Mouse (Mus musculus) cerebellum, postnatal 10 days (tissue): Measurements from ENCODE around the gene Sec61a2.
A peak's percentile ranks its signal among the peaks of the same experiment; 100 is the strongest.

Experiments used
- DNase-seq, 2 experiments: peaks; one replicate each; pipeline ENCODE4 v3.0.0; 2021; ENCODE audit warnings: mixed read lengths in 2 of 2

Gene Sec61a2

DNA sequence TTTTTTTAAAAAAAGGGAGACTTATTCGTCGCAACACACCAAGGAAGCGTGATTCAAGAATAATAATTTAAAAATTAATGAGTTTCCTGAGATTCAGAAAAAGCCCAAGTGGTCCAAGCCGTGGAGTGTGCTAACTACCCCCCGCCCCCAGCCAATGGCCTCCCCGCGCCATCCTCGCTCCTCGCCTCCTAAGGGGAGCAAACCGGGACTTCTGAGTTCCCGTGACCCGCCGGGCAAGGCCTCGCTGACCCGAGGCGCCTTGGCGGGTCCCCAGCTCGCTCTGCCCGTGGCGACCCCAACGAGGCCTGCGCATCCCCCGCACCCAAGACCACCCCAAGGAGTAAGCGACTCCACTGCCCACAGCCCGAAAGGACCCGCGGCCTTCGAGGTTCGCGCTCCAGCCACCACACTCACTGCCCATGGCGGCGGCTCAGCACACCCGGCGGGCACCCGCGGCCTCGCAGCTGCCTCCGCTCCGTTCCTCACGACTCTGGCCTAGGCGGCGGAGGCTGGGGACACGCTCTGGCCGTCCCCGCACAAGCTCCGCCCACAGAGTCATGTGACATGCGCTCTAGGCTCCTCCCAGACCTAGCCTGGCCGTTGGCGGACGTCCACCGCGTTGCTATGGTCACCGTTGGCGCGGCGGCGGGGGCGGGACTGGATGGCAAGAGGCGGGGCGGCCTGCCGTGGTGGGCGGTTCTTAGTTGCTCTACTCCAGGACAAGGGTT, at the start of gene Sec61a2:
TSS of gene Sec61a2 (minus strand) at position 590 of the 728 bp plus-strand sequence.
- peak; percentile 100 for DNase-seq

DNA sequence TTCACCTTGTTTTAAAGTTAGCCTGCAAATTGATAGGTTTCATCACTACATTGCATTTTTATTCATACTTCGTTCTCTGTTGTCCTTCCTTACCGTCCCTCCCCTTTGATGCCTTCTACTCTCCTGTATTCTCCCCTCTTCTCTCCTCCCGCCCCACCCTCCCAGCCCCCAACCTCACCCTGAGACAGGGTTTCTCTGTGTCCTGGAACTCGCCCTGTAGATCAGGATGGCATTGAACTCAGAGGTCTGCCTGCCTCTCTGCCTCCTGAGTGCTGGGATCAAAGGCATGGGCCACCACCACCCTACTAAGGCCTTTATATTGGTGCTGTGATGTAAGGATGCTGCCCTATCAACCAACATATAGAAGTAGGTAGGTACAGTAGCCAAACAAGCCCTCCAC, 47.8 kb upstream of the Sec61a2 start:
- no peak for DNase-seq

DNA sequence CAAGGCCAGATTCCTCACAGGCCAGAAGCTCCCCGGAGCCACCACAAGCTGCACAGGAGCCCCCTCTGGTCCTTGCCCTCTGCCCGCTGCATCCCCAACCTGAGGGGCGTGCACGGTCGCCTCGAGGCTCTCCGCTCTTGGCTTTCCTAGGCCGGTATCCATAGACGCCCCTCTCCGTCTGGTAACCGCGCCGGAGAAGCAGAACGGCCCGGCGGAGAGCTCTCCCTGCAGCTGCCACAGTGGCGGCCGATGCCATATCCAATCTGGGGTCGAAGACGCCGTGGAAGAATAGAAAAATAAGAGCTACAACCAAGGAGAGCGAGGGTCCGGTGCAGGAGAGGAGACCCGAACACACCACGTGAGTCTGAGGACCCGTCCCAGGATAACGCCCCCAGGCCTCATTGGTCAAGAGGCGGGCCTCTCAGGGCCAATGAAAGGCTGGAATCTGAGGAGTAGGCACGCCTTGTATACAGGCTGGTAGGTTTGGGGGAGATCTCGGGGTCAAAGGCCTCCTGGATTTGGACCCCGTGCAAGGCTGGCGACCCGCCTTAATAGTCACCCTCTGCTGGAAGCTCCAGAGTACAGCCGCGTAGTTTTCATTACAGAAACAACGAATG, 47.3 kb upstream of the Sec61a2 start, which contains the start of gene Dhtkd1:
TSS of gene Dhtkd1 (minus strand) at position 377 of the 617 bp plus-strand sequence.
- peak; percentile 81 to 82 for DNase-seq

DNA sequence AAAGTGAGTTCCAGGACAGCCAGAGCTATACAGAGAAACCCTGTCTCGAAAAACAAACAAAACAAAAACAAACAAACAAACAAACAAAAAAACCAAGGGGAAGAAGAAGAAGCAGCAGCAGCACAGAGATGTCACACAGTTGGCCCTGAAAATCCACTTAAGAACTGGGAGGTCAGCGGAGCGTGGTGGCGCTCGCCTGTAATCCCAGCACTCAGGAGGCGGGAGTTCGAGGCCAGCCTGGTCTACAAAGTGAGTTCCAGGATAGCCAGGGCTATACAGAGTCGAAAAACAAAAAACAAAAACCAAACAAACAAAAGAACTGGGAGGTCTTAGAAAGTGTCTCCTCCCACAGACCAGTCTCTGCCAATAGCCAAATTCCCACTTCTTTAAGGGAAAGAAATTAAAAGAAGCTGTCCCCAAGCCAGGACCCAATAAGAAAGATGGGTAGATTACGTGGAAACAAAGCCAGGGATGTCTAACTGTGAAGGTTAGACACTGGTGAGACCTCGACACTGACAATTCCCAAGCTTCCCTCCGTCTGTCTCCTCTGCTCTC, 46.7 kb upstream of the Sec61a2 start:
- peak; percentile 19 to 23 for DNase-seq

DNA sequence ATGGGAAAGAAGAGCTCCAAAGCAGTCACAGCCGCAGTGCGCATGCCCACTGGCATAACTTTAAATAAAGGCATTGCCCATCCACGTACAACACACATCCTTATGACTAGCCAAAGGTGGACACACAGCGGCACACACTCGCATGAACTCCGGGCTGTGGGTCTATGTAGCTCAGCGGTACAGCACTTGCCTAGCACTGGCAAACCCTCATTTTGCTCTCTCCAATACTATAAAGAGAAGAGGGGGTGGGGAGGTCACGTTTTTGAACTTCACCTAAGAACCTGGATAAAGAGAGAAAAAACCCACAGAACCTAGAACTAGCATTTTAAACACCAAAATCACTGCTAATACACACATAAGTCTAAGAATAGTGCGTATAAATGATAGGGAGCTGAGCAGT, 45.7 kb upstream of the Sec61a2 start:
- no peak for DNase-seq

DNA sequence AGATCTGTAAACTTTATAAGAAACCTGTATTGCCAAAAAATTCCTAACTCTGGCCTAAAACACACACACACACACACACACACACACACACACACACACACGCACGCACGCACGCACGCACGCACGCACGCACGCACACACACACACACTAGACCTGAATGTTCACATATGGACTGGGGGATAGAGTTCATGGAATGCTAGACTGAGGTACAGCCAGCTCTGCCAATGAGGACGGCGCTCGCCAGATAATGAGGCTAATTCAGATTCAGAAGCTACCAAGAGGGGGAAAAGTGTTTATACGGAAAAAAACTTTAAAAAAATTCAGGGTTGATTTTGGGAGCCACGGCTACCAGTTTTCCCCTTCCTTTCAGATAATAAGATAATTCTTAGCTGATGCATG, 44.7 kb upstream of the Sec61a2 start:
- DNase-seq: no peak

DNA sequence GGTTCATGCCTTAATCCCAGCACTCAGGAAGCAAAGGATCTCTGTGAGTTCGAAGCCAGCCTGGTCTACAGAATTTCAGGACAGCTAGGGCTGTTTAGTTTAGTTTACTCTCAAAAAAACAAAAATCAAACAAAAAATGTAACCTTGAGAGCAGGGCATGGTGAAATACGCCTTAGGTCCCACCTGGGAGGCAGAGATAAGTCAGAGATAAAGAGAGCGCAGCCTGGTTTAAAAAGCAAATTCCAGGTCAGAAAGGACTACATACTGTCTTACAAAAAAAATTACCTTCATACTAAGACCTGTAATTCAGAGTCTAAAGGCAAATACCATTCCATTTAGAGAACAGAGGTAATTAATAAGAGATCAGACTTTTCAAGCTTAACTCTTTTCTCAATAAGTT, 44.1 kb upstream of the Sec61a2 start:
- no peak for DNase-seq

DNA sequence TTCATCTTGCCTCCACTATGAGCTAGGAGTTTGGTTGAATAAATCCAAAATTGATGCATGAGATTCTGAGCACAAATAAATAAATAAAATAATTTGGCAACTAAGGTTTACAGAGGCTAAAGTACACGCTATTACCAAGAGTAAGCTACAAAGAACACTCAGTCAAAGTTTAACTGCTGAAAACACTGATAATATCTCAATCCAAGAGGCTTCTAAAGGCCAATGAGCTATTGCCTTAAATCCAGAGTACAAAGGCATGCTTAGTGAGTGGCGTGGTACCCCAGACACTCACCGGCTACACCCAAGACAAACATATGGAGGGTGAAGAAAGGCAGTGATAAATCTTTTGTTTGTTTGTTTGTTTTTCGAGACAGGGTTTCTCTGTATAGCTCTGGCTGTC, 41.3 kb upstream of the Sec61a2 start:
- DNase-seq: no peak

DNA sequence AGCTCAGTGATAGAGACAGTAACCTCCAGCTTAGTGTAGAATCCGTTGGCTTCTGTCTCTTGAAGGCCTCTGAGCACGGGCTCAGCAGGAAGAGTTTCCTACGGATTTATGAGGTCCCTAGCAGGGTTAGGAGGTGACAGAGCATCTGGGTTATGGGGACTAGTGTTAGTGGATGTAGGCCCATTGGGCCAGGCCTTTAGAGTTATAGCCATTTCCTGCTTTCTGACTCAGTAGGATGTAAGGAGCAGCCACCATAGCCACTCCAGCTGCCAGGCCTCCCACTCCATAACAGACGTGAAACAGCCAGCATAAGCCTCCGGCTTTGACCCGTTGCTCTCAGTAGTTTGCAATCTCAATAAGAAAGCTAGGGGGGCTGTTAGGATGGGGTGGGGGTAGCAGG, 40.8 kb upstream of the Sec61a2 start:
- no peak for DNase-seq

DNA sequence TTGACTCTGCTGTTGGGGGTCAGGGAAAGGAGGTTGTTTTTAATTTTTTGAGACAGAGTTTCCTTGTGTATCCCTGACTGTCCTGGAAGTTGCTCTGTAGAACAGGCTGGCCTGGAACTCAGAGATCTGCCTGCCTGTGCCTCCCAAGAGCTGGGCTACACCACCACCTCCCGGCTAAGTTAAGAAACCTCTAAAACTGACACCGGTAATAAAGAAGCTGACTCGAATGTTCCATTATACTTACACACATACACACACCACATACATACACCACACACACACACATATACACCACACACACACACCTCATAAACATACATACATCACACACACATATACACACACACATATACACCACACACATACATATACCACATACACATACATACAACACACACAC, 39.7 kb upstream of the Sec61a2 start:
- DNase-seq: no peak

DNA sequence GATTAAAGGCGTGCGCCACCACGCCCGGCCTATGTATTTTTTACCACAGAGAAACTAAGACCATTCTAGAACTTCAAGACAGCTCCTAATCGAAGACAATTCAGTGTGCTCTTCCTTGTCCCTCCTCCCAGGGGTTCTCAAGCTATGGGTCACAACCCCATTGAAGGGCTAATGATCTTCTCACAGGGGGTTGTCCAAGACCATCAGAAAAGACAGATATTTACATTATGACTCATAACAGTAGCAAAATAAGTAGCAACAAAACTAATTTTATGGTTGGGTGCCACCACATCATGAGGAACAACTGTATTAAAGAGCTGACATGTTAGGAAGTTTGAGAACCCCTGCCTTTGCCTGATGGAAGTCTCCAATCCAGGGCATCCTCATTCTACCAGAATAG, 36.7 kb upstream of the Sec61a2 start:
- DNase-seq: no peak

DNA sequence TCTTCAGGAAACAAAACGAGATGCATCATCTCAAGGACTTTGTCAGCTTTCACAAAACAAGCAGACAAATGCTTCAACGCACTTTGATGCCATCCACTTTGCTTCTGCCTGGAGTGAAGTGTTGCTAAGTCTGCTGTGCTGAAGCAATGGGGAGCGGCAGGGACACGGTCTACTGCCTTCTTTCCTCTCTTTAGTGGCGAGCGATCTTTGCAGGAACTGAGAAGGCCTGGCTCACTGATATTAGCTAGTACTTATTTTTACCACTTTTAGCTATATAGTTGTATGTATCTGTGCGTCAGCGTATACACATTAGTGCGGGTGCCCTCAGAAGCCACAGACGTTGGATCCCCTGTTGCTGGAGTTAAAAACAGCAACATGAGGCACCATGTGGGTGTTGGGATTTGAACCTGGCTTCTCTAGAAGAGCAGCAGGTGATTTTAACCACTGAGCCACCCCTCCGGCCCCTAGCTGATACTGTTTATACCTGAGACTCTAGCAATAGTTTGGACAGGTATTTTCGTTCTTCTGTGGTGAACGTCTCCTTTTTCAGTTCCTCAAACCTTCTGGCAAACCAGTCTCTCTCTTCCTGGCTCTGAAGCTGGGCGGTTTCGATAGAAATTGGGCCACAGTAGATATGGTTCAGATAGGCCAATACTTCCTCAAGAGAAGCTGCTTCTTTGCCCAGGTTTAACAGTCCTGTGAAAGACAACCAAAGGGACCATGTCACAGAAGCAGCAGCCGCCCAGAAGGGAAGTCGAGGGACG, 35.2 kb upstream of the Sec61a2 start:
- no peak for DNase-seq

DNA sequence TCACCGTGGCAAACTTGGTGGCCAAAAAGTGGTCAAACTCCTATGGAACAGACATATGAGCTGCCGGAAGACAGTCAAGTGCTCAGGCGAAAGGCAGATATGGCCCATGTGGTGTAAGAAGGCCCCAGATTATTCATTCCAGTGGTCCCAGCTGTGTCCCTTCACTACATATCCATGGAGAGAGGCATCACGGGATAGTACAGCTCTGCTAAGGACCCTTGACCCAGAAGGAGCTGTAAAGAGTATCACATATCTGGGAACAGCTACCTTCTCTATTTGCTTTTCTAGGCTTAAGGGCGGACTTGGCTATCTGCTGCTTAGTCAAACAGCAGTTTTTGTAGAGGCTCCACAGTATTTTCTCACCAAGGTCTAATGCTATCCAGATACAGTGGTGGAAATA, 34.6 kb upstream of the Sec61a2 start:
- DNase-seq: no peak

DNA sequence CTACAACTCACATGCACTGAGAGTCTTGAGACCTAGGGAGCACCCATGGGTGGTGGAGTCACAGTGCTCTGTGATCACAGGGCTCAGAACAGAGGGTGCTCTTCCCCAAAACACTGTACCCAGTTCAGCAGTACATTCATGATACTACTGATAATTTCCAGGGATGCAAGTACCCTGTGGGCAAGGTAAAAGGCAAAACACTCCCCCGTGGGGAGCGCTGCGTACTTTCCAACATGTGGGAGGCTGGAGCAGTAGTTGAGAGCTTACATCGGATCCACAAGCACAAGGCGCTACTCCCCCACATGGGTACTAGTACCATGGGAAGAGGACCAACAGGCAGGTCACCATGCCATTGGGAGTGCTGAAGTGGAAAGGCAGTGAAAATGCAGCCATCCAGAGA, 32.2 kb upstream of the Sec61a2 start:
- DNase-seq: no peak

DNA sequence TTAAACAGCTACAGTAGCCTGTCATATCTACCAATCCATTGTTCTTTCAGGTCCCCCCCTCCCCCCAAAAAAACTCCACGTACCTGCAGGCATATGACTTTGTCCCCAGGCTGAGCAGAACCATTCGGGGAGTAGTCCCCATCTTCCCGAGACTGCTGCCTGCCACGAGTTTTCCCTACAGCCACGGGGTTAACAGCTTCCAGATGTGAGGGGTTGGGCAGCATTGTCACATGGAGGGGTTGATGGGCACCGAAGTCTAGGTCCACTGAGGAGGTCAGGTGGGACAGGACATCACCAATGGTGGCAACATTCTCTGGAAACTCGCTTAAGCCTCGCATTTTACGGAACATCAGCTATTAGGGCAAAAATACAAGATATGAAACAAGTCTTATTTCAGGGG, 28.6 kb upstream of the Sec61a2 start:
- no peak for DNase-seq

DNA sequence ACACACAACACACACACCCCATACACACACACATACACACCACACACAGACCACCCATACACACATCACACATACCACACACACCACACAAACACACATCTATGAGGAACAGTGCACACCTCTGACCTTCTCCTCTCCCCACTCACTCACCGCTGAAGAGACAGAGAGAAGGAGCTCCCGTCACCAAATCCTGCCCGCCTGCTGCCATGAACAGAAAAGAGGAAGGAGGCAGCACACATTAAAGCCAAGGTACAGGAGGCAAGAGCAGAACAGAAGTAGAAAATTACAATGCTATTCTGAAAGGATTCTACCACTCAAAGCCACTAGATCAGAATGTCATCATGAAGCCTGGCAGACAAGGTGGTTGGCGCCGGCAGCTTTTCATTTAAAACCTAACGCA, 27.6 kb upstream of the Sec61a2 start:
- no peak for DNase-seq

DNA sequence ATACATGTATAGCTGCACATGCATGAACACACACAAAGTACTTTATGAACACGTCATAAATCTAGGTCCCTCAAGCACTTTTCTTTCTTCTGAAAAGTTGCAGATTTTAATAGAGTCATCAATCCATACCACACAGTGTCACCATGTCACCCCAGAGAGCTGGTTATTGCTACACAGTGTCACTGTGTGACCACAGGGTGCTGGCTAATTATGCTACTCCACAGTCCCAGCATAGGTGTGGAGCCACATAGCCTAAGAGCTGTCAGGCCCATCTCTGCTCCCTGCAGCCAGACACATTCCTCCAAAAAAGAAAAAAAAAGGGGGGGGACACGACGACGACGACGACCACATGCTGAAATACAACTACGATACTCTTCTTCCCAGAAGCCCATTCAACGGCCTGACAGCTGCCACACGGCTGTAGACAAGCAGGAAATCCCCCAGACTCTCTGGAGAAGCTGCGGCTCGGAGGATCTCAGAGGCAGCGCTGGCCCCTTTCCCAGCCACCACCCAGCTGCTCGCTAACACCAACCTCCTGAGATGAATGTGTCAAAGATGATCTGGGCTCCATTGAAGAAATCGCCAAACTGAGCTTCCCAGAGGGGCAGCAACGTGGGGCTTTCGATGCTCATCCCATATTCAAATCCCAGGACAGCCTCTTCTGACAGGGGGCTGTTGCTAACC, 16.2 kb upstream of the Sec61a2 start:
- DNase-seq: peak; percentile 46 to 51

DNA sequence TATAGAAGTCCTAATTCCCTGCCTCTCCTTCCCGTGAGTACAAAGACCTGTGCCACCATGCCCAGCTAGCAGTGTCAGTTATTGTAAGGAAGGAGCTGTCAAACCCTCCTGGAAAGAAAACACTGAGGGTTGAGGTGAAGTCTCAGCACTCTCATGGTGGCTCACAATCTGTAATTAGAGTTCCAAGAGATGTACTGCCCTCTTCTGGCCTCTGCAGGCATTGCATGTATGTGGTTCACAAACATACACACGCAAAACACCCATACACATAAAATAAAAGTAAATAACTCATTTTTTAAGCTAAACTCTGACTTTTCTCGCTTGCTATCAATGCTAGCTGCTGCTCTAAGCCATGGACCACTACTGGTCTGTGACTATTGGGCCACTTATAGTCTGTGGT, 11.4 kb upstream of the Sec61a2 start:
- DNase-seq: peak; percentile 52 to 72

DNA sequence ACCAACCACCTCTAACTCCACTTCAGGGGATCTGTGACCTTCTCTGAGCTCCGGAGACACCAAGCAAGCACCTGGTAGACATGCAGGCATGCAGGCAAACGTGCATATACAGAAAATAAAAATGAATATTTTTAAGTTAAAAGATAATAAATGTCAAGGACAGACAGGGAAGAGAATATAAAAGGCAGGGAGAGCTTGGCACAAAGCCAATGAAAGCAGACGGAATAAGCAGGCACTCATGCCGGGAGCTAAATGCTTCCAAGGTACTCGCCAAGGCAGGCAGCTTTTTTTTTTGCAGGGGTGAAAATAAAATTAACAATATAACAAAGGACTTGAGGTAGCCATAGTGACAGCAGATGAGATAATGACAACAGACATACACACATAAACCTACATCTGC, 10.9 kb upstream of the Sec61a2 start:
- peak; percentile 79 to 84 for DNase-seq

DNA sequence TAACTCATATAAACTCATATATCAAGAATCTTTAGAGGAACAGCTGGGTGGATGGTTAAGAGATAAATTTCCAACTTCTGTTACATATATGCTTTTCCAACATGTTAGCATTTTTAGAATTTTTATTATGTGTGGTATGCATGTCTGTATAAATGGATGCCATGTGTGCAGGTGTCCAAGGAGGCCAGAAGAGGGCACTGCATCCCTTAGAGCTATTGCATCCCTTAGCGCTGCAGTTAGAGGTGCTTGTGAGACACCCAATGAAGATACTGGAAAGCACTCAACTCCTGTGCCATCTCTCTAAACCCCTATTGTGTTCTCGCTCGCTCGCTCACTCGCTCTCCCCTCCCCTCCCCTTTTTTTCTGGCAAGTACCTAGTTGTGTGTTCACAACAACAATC, 4.9 kb upstream of the Sec61a2 start:
- DNase-seq: peak; percentile 62

DNA sequence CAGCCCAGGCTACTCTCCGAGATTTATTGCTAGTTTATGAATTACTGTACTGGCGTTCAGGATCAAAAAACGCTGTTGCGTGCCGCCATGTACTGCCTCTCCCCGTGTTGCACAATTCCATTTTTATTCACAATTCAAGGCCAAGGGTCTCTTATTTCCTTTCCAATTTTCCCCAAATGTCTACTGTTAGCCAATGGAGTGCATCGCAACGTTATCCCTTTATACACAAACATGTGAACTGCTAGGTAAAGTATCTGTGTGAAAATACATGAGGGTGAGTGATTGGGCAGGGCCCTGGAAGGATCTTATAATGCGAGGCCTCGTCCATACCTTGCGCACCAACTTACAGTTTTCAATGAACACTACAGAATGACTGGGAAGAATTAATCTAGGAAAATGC, 936 bp downstream of the Sec61a2 start:
- no peak for DNase-seq

DNA sequence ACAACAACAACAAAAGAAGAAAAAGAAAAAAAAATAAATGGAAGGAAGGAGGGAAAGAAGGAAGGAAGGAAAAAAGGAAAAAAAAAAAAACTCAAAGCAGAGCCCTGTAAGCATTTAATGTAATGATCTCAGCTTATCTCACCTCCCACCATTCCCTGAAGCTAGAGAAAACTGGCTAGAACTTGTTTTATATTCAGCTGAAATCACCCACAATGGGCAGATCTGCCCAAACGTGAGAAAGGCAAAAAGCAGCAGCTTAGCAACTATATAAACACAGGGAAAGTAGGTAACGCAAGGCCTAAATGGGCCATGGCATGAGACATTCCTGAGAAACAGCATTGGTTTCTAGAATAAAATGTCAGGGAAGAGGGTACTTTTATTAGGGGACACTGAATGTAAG, 5.8 kb downstream of the Sec61a2 start:
- DNase-seq: no peak

DNA sequence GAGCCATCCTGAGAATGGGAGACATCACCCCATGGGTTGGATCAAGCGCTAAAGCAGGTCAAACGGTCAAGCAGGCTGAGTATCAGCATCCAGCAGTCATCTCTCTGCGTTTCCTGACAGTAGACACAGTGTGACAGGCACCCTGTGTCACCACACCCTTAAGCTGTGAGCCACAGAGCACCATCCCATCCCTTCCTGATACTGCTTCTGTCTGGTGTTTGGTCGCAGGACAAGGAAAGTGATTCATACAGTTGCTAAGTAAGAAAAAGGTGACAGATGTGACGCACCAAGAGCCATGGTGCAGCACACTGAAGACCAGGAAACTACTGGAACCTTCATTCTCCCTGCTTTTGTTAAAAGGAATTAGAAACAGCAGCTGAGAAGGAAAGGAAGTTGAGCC, 6.4 kb downstream of the Sec61a2 start:
- DNase-seq: no peak
